Mouse (Mus musculus) limb, embryonic 14.5 days (tissue): ENCODE results near the gene Pidd1. TPM values are rescaled to one million over a fixed set of nuclear protein-coding genes. Genes with fewer than 3 reads are reported as not detected.

Source experiments
- ATAC-seq: fragments of 200-750 bp; cut with Nextera tagmentation; 2 replicates; pipeline ENCODE4 v1.8.0; 2017; ENCODE audit warnings: low read depth, moderate number of reproducible peaks, moderate TSS enrichment; ENCODE audit not compliant: low FRiP score
- DNase-seq: peaks from one replicate; pipeline ENCODE4 v3.0.0-alpha.2; 2015; ENCODE audit warnings: low spot score
- H3K27ac ChIP-seq: fragments of 300-500 bp; sonication (generic); replicated peaks from 2 replicates; pipeline ENCODE4 v1.5.1; 2014; ENCODE audit warnings: low read depth, mild to moderate bottlenecking, low read length, moderate library complexity, mixed read lengths
- H3K27me3 ChIP-seq: fragments of 300-500 bp; sonication (generic); 2 replicates; pipeline ENCODE4 v1.6.1; 2014; ENCODE audit warnings: low read length, mixed read lengths; ENCODE audit not compliant: control insufficient read depth, insufficient read depth
- H3K36me3 ChIP-seq: fragments of 300-500 bp; sonication (generic); 2 replicates; pipeline ENCODE4 v1.6.1; 2014; ENCODE audit warnings: mild to moderate bottlenecking, low read length, moderate library complexity, mixed read lengths; ENCODE audit not compliant: control insufficient read depth, insufficient read depth
- H3K4me1 ChIP-seq: fragments of 300-500 bp; sonication (generic); 2 replicates; pipeline ENCODE4 v1.6.1; 2014; ENCODE audit warnings: antibody characterized with exemption, low read length, mixed read lengths; ENCODE audit not compliant: control insufficient read depth, insufficient read depth
- H3K4me2 ChIP-seq: fragments of 300-500 bp; sonication (generic); replicated peaks from 2 replicates; pipeline ENCODE4 v1.6.1; 2014; ENCODE audit warnings: low read depth, mild to moderate bottlenecking, low read length, moderate library complexity; ENCODE audit not compliant: severe bottlenecking
- H3K4me3 ChIP-seq: fragments of 300-500 bp; sonication (generic); replicated peaks from 2 replicates; pipeline ENCODE4 v1.5.1; 2014; ENCODE audit warnings: low read length
- H3K9ac ChIP-seq: fragments of 300-500 bp; sonication (generic); 2 replicates; pipeline ENCODE4 v1.6.1; 2014; ENCODE audit warnings: mild to moderate bottlenecking, low read depth, low read length, moderate library complexity; ENCODE audit not compliant: severe bottlenecking
- H3K9me3 ChIP-seq: fragments of 300-500 bp; sonication (generic); 2 replicates; pipeline ENCODE4 v1.6.1; 2016; ENCODE audit warnings: low read length; ENCODE audit not compliant: control insufficient read depth
- POLR2A ChIP-seq: fragments of 200-500 bp; IDR thresholded peaks from 2 replicates; pipeline ENCODE4 v1.8.0; 2012; ENCODE audit warnings: inconsistent platforms, mild to moderate bottlenecking, moderate library complexity, borderline replicate concordance; ENCODE audit not compliant: insufficient read depth, insufficient read length; ENCODE audit errors: extremely low read depth
- WGBS: fragments of 180-500 bp; shearing (Covaris S2); extraction: QIAGEN DNeasy Blood & Tissue Kit; methylation state at CpG from one replicate; pipeline ENCODE4 v1.1.7; 2014; 5-methylcytosine and 5-hydroxymethylcytosine counted together
- polyA plus RNA-seq, 2 experiments: library from polyadenylated mRNA; depleted of rRNA in 1 of 2; stranded (reverse) in 1 of 2; unstranded in 1 of 2; fragments of >200 nt; fragmentation: Nextera tagmentation in 1 of 2; extraction: Ambion mirVana in 1 of 2; gene quantifications; 2 replicates each; pipeline versions ENCODE4 v1.2.1 to v1.2.3; 2012 to 2014

Pidd1 gene
- polyA plus RNA-seq, 2 experiments, result 6.9 to 25.0 TPM

- Histone ChIP-seq H3K36me3 (no peaks in the 10 kb centered on the region), H3K4me2 (no peak overlapping the region), H3K4me3 (no peak overlapping the region), H3K4me1 (peaks cover 13% of the 10 kb centered on the region), H3K27ac (no peak overlapping the region), H3K27me3 (no peaks in the 10 kb centered on the region), H3K9ac (no peak overlapping the region), H3K9me3 (no peaks in the 10 kb centered on the region)
- no peak for TF ChIP-seq POLR2A
- no peak for DNase-seq
- no peak for ATAC-seq
- 38% methylated on average over 3 of the region's 3 CpGs for WGBS
These were observed 55.2 kb downstream of the Pidd1 start for GRCm38 (mm10) chr7:141388487-141389109.

Other genes starting within 250 kb of the Pidd1 start
- 14.8 and 17.8 TPM in 2 replicates for gene Lrrc56, start 249.9 kb downstream of the Pidd1 start, polyA plus RNA-seq (2012; rRNA removed)
- gene Lrrc56, start 249.9 kb downstream of the Pidd1 start, polyA plus RNA-seq (2014; fragmentation: Nextera tagmentation; extraction: Ambion mirVana), result 5.8 and 8.3 TPM in 2 replicates
- gene Lmntd2, start 229.9 kb downstream of the Pidd1 start, polyA plus RNA-seq (2012; rRNA removed), result 6.6 and 6.9 TPM in 2 replicates
- gene Lmntd2, start 229.9 kb downstream of the Pidd1 start, polyA plus RNA-seq (2014; fragmentation: Nextera tagmentation; extraction: Ambion mirVana), result 0.95 and 1.7 TPM in 2 replicates
- 40.0 and 44.8 TPM in 2 replicates for gene Rassf7, start 228.2 kb downstream of the Pidd1 start, polyA plus RNA-seq (2012; rRNA removed)
- gene Rassf7, start 228.2 kb downstream of the Pidd1 start, polyA plus RNA-seq (2014; fragmentation: Nextera tagmentation; extraction: Ambion mirVana), result 30.9 and 31.7 TPM in 2 replicates
- 37.6 and 42.6 TPM in 2 replicates for gene Phrf1, start 215.2 kb downstream of the Pidd1 start, polyA plus RNA-seq (2012; rRNA removed)
- gene Phrf1, start 215.2 kb downstream of the Pidd1 start, polyA plus RNA-seq (2014; fragmentation: Nextera tagmentation; extraction: Ambion mirVana), result 65.9 and 72.7 TPM in 2 replicates
- 3.2 and 4.6 TPM in 2 replicates for gene Irf7, start 177.5 kb downstream of the Pidd1 start, polyA plus RNA-seq (2012; rRNA removed)
- 2.1 TPM in 2 replicates for gene Irf7, start 177.5 kb downstream of the Pidd1 start, polyA plus RNA-seq (2014; fragmentation: Nextera tagmentation; extraction: Ambion mirVana)
- 0.29 and 0.35 TPM in 2 replicates for gene Cdhr5, start 167.2 kb downstream of the Pidd1 start, polyA plus RNA-seq (2012; rRNA removed)
- gene Cdhr5, start 167.2 kb downstream of the Pidd1 start, polyA plus RNA-seq (2014; fragmentation: Nextera tagmentation; extraction: Ambion mirVana), result 0.18 and 0.43 TPM in 2 replicates
- 17.5 and 17.6 TPM in 2 replicates for gene Sct, start 164.9 kb downstream of the Pidd1 start, polyA plus RNA-seq (2012; rRNA removed)
- gene Sct, start 164.9 kb downstream of the Pidd1 start, polyA plus RNA-seq (2014; fragmentation: Nextera tagmentation; extraction: Ambion mirVana), result 14.2 and 17.3 TPM in 2 replicates
- gene Drd4, start 152.0 kb downstream of the Pidd1 start, polyA plus RNA-seq (2012; rRNA removed), result 3.1 and 4.0 TPM in 2 replicates
- 1.5 and 2.0 TPM in 2 replicates for gene Drd4, start 152.0 kb downstream of the Pidd1 start, polyA plus RNA-seq (2014; fragmentation: Nextera tagmentation; extraction: Ambion mirVana)
- 47.0 TPM in 2 replicates for gene Deaf1, start 116.3 kb downstream of the Pidd1 start, polyA plus RNA-seq (2012; rRNA removed)
- 82.6 and 89.1 TPM in 2 replicates for gene Deaf1, start 116.3 kb downstream of the Pidd1 start, polyA plus RNA-seq (2014; fragmentation: Nextera tagmentation; extraction: Ambion mirVana)
- 55.6 and 59.5 TPM in 2 replicates for gene Tmem80, start 116.3 kb downstream of the Pidd1 start, polyA plus RNA-seq (2012; rRNA removed)
- 23.4 and 23.6 TPM in 2 replicates for gene Tmem80, start 116.3 kb downstream of the Pidd1 start, polyA plus RNA-seq (2014; fragmentation: Nextera tagmentation; extraction: Ambion mirVana)
- 20.3 and 22.4 TPM in 2 replicates for gene Eps8l2, start 105.1 kb downstream of the Pidd1 start, polyA plus RNA-seq (2012; rRNA removed)
- gene Eps8l2, start 105.1 kb downstream of the Pidd1 start, polyA plus RNA-seq (2014; fragmentation: Nextera tagmentation; extraction: Ambion mirVana), result 17.0 and 19.0 TPM in 2 replicates
- 161 and 188 TPM in 2 replicates for gene Taldo1, start 51.8 kb downstream of the Pidd1 start, polyA plus RNA-seq (2012; rRNA removed)
- 238 and 243 TPM in 2 replicates for gene Taldo1, start 51.8 kb downstream of the Pidd1 start, polyA plus RNA-seq (2014; fragmentation: Nextera tagmentation; extraction: Ambion mirVana)
- gene Gatd1, start 29.9 kb downstream of the Pidd1 start, polyA plus RNA-seq (2012; rRNA removed), result 92.3 and 108 TPM in 2 replicates
- 49.0 and 51.2 TPM in 2 replicates for gene Gatd1, start 29.9 kb downstream of the Pidd1 start, polyA plus RNA-seq (2014; fragmentation: Nextera tagmentation; extraction: Ambion mirVana)
- gene Cend1, start 14.5 kb downstream of the Pidd1 start, polyA plus RNA-seq (2012; rRNA removed), result 1.8 TPM in 2 replicates
- 0.66 and 0.75 TPM in 2 replicates for gene Cend1, start 14.5 kb downstream of the Pidd1 start, polyA plus RNA-seq (2014; fragmentation: Nextera tagmentation; extraction: Ambion mirVana)
- gene Slc25a22, start 6.1 kb downstream of the Pidd1 start, polyA plus RNA-seq (2012; rRNA removed), result 75.1 and 104 TPM in 2 replicates
- 22.8 and 32.2 TPM in 2 replicates for gene Slc25a22, start 6.1 kb downstream of the Pidd1 start, polyA plus RNA-seq (2014; fragmentation: Nextera tagmentation; extraction: Ambion mirVana)
- 909 and 1,375 TPM in 2 replicates for gene Rplp2, start 3.3 kb upstream of the Pidd1 start, polyA plus RNA-seq (2012; rRNA removed)
- 1,364 and 1,396 TPM in 2 replicates for gene Rplp2, start 3.3 kb upstream of the Pidd1 start, polyA plus RNA-seq (2014; fragmentation: Nextera tagmentation; extraction: Ambion mirVana)
- 14.8 and 16.4 TPM in 2 replicates for gene Pnpla2, start 11.2 kb upstream of the Pidd1 start, polyA plus RNA-seq (2012; rRNA removed)
- 14.5 and 14.8 TPM in 2 replicates for gene Pnpla2, start 11.2 kb upstream of the Pidd1 start, polyA plus RNA-seq (2014; fragmentation: Nextera tagmentation; extraction: Ambion mirVana)
- gene Cracr2b, start 17.1 kb upstream of the Pidd1 start, polyA plus RNA-seq (2012; rRNA removed), result 11.9 and 12.1 TPM in 2 replicates
- gene Cracr2b, start 17.1 kb upstream of the Pidd1 start, polyA plus RNA-seq (2014; fragmentation: Nextera tagmentation; extraction: Ambion mirVana), result 8.3 and 8.8 TPM in 2 replicates
- gene Cd151, start 23.4 kb upstream of the Pidd1 start, polyA plus RNA-seq (2012; rRNA removed), result 100 and 125 TPM in 2 replicates
- gene Cd151, start 23.4 kb upstream of the Pidd1 start, polyA plus RNA-seq (2014; fragmentation: Nextera tagmentation; extraction: Ambion mirVana), result 44.2 and 44.4 TPM in 2 replicates
- gene Polr2l, start 31.1 kb upstream of the Pidd1 start, polyA plus RNA-seq (2012; rRNA removed), result 27.5 and 32.1 TPM in 2 replicates
- 59.4 and 61.0 TPM in 2 replicates for gene Polr2l, start 31.1 kb upstream of the Pidd1 start, polyA plus RNA-seq (2014; fragmentation: Nextera tagmentation; extraction: Ambion mirVana)
- 101 and 165 TPM in 2 replicates for gene Tspan4, start 31.2 kb upstream of the Pidd1 start, polyA plus RNA-seq (2012; rRNA removed)
- gene Tspan4, start 31.2 kb upstream of the Pidd1 start, polyA plus RNA-seq (2014; fragmentation: Nextera tagmentation; extraction: Ambion mirVana), result 77.9 and 79.4 TPM in 2 replicates
- gene Chid1, start 95.8 kb upstream of the Pidd1 start, polyA plus RNA-seq (2012; rRNA removed), result 41.8 and 46.8 TPM in 2 replicates
- gene Chid1, start 95.8 kb upstream of the Pidd1 start, polyA plus RNA-seq (2014; fragmentation: Nextera tagmentation; extraction: Ambion mirVana), result 43.5 and 46.3 TPM in 2 replicates
- gene Ap2a2, start 118.1 kb upstream of the Pidd1 start, polyA plus RNA-seq (2012; rRNA removed), result 39.5 and 43.7 TPM in 2 replicates
- 71.6 and 81.4 TPM in 2 replicates for gene Ap2a2, start 118.1 kb upstream of the Pidd1 start, polyA plus RNA-seq (2014; fragmentation: Nextera tagmentation; extraction: Ambion mirVana)
- gene Muc6, start 211.3 kb upstream of the Pidd1 start, polyA plus RNA-seq (2012; rRNA removed), result 0.06 and 0.09 TPM in 2 replicates
- gene Muc6, start 211.3 kb upstream of the Pidd1 start, polyA plus RNA-seq (2014; fragmentation: Nextera tagmentation; extraction: Ambion mirVana), result 0.12 and 0.18 TPM in 2 replicates
- gene Muc2, start 246.3 kb upstream of the Pidd1 start, polyA plus RNA-seq (2012; rRNA removed), result 2.6 and 2.7 TPM in 2 replicates
- gene Muc2, start 246.3 kb upstream of the Pidd1 start, polyA plus RNA-seq (2014; fragmentation: Nextera tagmentation; extraction: Ambion mirVana), result 0.43 and 1.3 TPM in 2 replicates